8 mouse cellular contexts compared by ENCODE assay signal in the genomic region with DNA sequence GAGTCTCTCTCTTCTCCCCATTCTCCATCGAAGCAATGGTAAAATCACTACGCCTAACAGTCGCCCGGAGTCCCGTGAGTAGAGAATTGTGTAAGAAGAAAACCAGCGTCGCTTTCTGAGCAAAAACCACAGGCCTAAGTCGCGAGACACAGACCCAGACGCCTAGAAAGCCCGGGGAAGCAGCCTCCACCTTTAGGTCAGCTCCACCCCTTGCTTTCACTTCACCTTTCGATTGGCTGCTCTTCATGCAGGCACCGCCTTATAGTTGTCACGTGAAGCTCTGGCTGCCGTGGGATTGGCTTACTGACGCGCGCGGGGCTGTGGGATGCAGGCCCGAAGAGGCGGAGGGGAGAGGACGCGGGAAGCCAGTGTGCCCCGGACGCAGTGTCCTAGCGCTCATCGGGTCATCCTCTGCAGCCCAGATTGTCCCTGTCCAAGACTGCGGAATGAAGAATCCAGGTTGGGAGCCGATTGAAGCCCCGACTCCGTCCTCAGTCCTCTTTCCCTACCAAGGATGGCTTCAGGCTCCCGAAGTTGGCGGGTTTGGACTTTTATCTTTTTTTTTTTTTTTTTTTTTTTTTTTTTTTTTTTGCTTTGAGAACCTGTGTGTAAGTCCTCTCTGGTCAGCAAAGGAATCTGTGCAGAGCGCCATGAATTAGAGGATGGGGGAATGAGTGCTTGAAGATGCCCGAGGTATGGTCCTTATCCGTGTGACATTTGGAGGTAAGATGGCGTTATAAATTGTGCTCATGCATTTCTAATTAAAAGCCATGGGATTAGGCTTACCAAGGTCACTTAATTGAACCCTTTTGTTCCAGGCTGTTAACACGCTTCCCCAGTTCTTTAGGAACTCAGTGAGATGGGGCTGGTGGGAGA. TPM values are rescaled to one million over a fixed set of nuclear protein-coding genes. Genes with fewer than 3 reads are reported as not detected.
DNase-seq lines count a peak whose midpoint lies in the region; ATAC-seq lines count a peak whose summit lies in the region.

No protein-coding gene starts in this region.

- DNase-seq in Muller cell, postnatal 12 days (ENCODE audit: inconsistent ontology term): peak; percentile 96
- peak; percentile 97 for DNase-seq in cerebellum, adult 9-11 months
- DNase-seq in frontal cortex, adult 2 months (ENCODE audit: extremely low spot score in 1 of 2, low spot score in 1 of 2): peak; percentile 96 to 97
- DNase-seq in layer of hippocampus, postnatal 25 days (ENCODE audit: extremely low spot score in 1 of 2, low spot score in 1 of 2): peak; percentile 75 to 80
- peak; percentile 98 for DNase-seq in lung, postnatal 25 days (ENCODE audit: low spot score)
- peak; percentile 95 for DNase-seq in retina, embryonic 14.5 days (ENCODE audit: low spot score)
- peak; percentile 90 for DNase-seq in thymus, postnatal 4 days

- peak overlapping the region; percentile 73 for H3K9ac ChIP-seq in hindbrain, embryonic 12.5 days

- ATAC-seq in hindbrain, embryonic 12.5 days (ENCODE audit: low FRiP score): peak; percentile 99

- no peaks in the 10 kb centered on the region for H3K9me3 ChIP-seq in hindbrain, embryonic 12.5 days (replicated peaks)

- H3K4me1 ChIP-seq in hindbrain, embryonic 12.5 days: peaks cover 18% of the 10 kb centered on the region

- H3K4me2 ChIP-seq in hindbrain, embryonic 12.5 days (replicated peaks): peak overlapping the region; percentile 88

- WGBS in hindbrain, embryonic 12.5 days: under 1% methylated on average over 38 of the region's 38 CpGs

- H3K36me3 ChIP-seq in hindbrain, embryonic 12.5 days: peaks cover 12% of the 10 kb centered on the region

- H3K27ac ChIP-seq in hindbrain, embryonic 12.5 days: peak overlapping the region; percentile 80

- no peaks in the 10 kb centered on the region for H3K27me3 ChIP-seq in hindbrain, embryonic 12.5 days

- H3K4me3 ChIP-seq in hindbrain, embryonic 12.5 days: peak overlapping the region; percentile 52

RNA-seq across cellular contexts. Expression of a gene that starts 5.1 kb away (rescaled TPM):
- polyA plus RNA-seq in frontal cortex, adult 2 months (2012; rRNA removed): not detected in 2 replicates
- 0.87 and 1.1 TPM in 2 replicates for polyA plus RNA-seq in hindbrain, embryonic 12.5 days (2016; fragmentation: Nextera tagmentation; extraction: Ambion mirVana)
- total RNA-seq in layer of hippocampus, postnatal 25 days (2021): not detected

RNA-seq across cellular contexts. Expression of a gene that starts 7.2 kb away (rescaled TPM):
- polyA plus RNA-seq in frontal cortex, adult 2 months (2012; rRNA removed): 115 and 125 TPM in 2 replicates
- 113 and 128 TPM in 2 replicates for polyA plus RNA-seq in hindbrain, embryonic 12.5 days (2016; fragmentation: Nextera tagmentation; extraction: Ambion mirVana)
- 100 to 1,000 TPM; 370 TPM for total RNA-seq in layer of hippocampus, postnatal 25 days (2021)

RNA-seq across cellular contexts. Expression of a gene that starts 10.8 kb away (rescaled TPM):
- polyA plus RNA-seq in frontal cortex, adult 2 months (2012; rRNA removed): 7.3 and 8.7 TPM in 2 replicates
- 16.4 and 19.8 TPM in 2 replicates for polyA plus RNA-seq in hindbrain, embryonic 12.5 days (2016; fragmentation: Nextera tagmentation; extraction: Ambion mirVana)
- 10 to 100 TPM; 11.3 to 18.1 TPM for total RNA-seq in layer of hippocampus, postnatal 25 days (2021)

Comparison
In these comparisons a context has a peak if more than half of its experiments do, and no peak if none do; other contexts are left out.
1. Peak in every context shown above with its lines: DNase-seq, ATAC-seq, H3K4me3 ChIP-seq and H3K27ac ChIP-seq.